Comparison of ENCODE assay signal across 27 mouse cellular contexts in the genomic region with DNA sequence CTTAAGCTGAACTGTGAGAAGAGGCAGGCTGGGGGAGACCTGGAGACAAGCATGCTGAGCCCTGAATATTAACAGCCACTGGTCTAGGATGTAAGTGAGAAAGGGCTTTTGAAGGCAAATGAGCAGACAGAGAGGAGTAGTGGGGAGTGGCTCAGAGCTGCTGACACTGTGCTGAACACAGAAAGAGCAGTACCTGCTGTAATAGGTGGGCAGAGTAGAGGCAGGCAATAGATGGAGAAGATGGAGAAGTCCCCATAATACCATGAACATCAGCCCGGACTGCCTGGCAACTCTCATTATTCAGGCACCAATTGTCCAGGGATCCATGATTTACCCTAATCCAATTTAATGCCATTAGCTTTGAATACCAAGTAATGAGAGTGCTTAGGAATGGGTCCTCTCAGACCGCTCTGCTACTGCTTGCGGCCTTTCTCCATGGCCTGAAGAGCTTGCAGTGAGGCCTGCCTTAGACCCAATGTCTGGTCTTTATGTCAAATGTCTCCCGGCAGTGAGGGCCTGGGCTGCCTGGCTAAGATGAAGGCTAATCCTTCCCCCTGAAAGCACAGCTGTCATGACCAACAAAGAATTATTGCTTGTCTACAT.
DNase-seq lines count a peak whose midpoint lies in the region; ATAC-seq and TF ChIP-seq lines count a peak whose summit lies in the region.
"Had no signal": no experiment of that assay in that cellular context is flagged by ENCODE, and none has a peak within 500 bp of the region (broad histone marks: within the 10 kb centered on the region; RNA-seq: fewer than 3 reads in every experiment).

No protein-coding gene starts in this region.

- peak; percentile 52 for ATAC-seq in hindbrain, embryonic 16.5 days
- ATAC-seq in hindbrain, embryonic 12.5 days (ENCODE audit: low FRiP score) = no peak
- ATAC-seq in hindbrain, postnatal 0 days = peak; percentile 15; the same call in 1 of the 2 replicates
- ATAC-seq in midbrain, embryonic 13.5 days = peak; percentile 86
- ATAC-seq: forebrain, postnatal 0 days; intestine, embryonic 15.5 days had no signal

- TF ChIP-seq CTCF in hindbrain, postnatal 0 days (IDR thresholded peaks at IDR 0.05; ENCODE audit: low read depth) = no peak

- H3K4me3 ChIP-seq in hindbrain, embryonic 16.5 days (ENCODE audit: low read length) = no peak overlapping the region
- H3K4me3 ChIP-seq in hindbrain, embryonic 12.5 days = no peak overlapping the region
- H3K4me3 ChIP-seq in hindbrain, postnatal 0 days (ENCODE audit: low read length) = no peak overlapping the region
- no peak overlapping the region for H3K4me3 ChIP-seq in midbrain, embryonic 13.5 days (replicated peaks)
- H3K4me3 ChIP-seq: erythroblast, embryonic 14.5 days; forebrain, embryonic 12.5 days; heart, embryonic 13.5 days; hindbrain, embryonic 15.5 days; intestine, embryonic 15.5 days; layer of hippocampus, adult 2 months; limb, embryonic 13.5 days; lung, embryonic 15.5 days had no signal

- no peak for DNase-seq in hindbrain, postnatal 0 days (ENCODE audit: low spot score)
- peak; percentile 53 for DNase-seq in retina, postnatal 1 day
- DNase-seq in B cell, adult 2 months = no peak
- DNase-seq: adrenal gland, postnatal 10 days; cerebellum, adult 11-12 months; cerebellum, adult 9-11 months; forebrain, postnatal 0 days; heart, postnatal 10 days; kidney, adult 2 months; kidney, postnatal 36 days; right cerebral cortex, postnatal 4 days; thymus, adult 2 months; thymus, postnatal 4 days had no signal

- no peak overlapping the region for H3K4me2 ChIP-seq in hindbrain, embryonic 16.5 days (ENCODE audit: low read length)
- H3K4me2 ChIP-seq in hindbrain, embryonic 12.5 days (replicated peaks) = no peak overlapping the region
- H3K4me2 ChIP-seq in hindbrain, postnatal 0 days (ENCODE audit: low read depth, low read length) = no peak overlapping the region
- no peak overlapping the region for H3K4me2 ChIP-seq in midbrain, embryonic 13.5 days (replicated peaks)
- H3K4me2 ChIP-seq: forebrain, embryonic 12.5 days; heart, embryonic 13.5 days; hindbrain, embryonic 15.5 days; intestine, embryonic 15.5 days; limb, embryonic 13.5 days; liver, embryonic 11.5 days; lung, embryonic 15.5 days had no signal

- H3K27ac ChIP-seq in hindbrain, embryonic 16.5 days (ENCODE audit: low read depth, low read length) = no peak overlapping the region
- H3K27ac ChIP-seq in hindbrain, embryonic 12.5 days = no peak overlapping the region
- H3K27ac ChIP-seq in hindbrain, postnatal 0 days = no peak overlapping the region
- H3K27ac ChIP-seq in midbrain, embryonic 13.5 days = no peak overlapping the region
- H3K27ac ChIP-seq: forebrain, embryonic 12.5 days; heart, embryonic 13.5 days; hindbrain, embryonic 15.5 days; intestine, embryonic 15.5 days; layer of hippocampus, adult 2 months; limb, embryonic 13.5 days; lung, embryonic 15.5 days; stomach, postnatal 0 days had no signal

- 48% methylated on average over 4 of the region's 4 CpGs for WGBS in hindbrain, embryonic 16.5 days
- WGBS in hindbrain, embryonic 12.5 days = 72% methylated on average over 4 of the region's 4 CpGs
- 53% methylated on average over 4 of the region's 4 CpGs for WGBS in hindbrain, postnatal 0 days
- 8% methylated on average over 4 of the region's 4 CpGs for WGBS in midbrain, embryonic 13.5 days

- H3K36me3 ChIP-seq in hindbrain, embryonic 16.5 days (ENCODE audit: control insufficient read depth, insufficient read depth, low read length) = no peaks in the 10 kb centered on the region
- no peaks in the 10 kb centered on the region for H3K36me3 ChIP-seq in hindbrain, embryonic 12.5 days
- no peaks in the 10 kb centered on the region for H3K36me3 ChIP-seq in hindbrain, postnatal 0 days (ENCODE audit: insufficient read depth, low read length)
- no peaks in the 10 kb centered on the region for H3K36me3 ChIP-seq in midbrain, embryonic 13.5 days
- H3K36me3 ChIP-seq: forebrain, embryonic 12.5 days; heart, embryonic 13.5 days; hindbrain, embryonic 15.5 days; intestine, embryonic 15.5 days; limb, embryonic 13.5 days; lung, embryonic 15.5 days had no signal

- H3K9ac ChIP-seq in hindbrain, embryonic 16.5 days (ENCODE audit: low read depth, low read length) = no peak overlapping the region
- H3K9ac ChIP-seq in hindbrain, embryonic 12.5 days = no peak overlapping the region
- no peak overlapping the region for H3K9ac ChIP-seq in hindbrain, postnatal 0 days (replicated peaks; ENCODE audit: low read length)
- no peak overlapping the region for H3K9ac ChIP-seq in midbrain, embryonic 13.5 days (replicated peaks)
- H3K9ac ChIP-seq: forebrain, embryonic 12.5 days; forebrain, postnatal 0 days; heart, embryonic 13.5 days; hindbrain, embryonic 15.5 days; intestine, embryonic 15.5 days; limb, embryonic 13.5 days; lung, embryonic 15.5 days had no signal

- no peaks in the 10 kb centered on the region for H3K27me3 ChIP-seq in hindbrain, embryonic 16.5 days (replicated peaks; ENCODE audit: control insufficient read depth, insufficient read depth, low read length)
- H3K27me3 ChIP-seq in hindbrain, embryonic 12.5 days = no peaks in the 10 kb centered on the region
- no peaks in the 10 kb centered on the region for H3K27me3 ChIP-seq in hindbrain, postnatal 0 days (ENCODE audit: insufficient read depth, low read length)
- peaks cover 78% of the 10 kb centered on the region for H3K27me3 ChIP-seq in midbrain, embryonic 13.5 days
- H3K27me3 ChIP-seq: CH12.LX; hindbrain, embryonic 15.5 days; intestine, embryonic 15.5 days; lung, embryonic 15.5 days had no signal

- no peaks in the 10 kb centered on the region for H3K4me1 ChIP-seq in hindbrain, embryonic 16.5 days (ENCODE audit: control insufficient read depth, insufficient read depth, low read depth, low read length)
- no peaks in the 10 kb centered on the region for H3K4me1 ChIP-seq in hindbrain, embryonic 12.5 days
- H3K4me1 ChIP-seq in hindbrain, postnatal 0 days (ENCODE audit: insufficient read depth, low read length) = 0 out of 2 replicates have a peak, but pooled peaks cover 2% of the 10 kb centered on the region
- H3K4me1 ChIP-seq in midbrain, embryonic 13.5 days (replicated peaks) = peaks cover 25% of the 10 kb centered on the region
- H3K4me1 ChIP-seq: intestine, embryonic 15.5 days; limb, embryonic 13.5 days; lung, embryonic 15.5 days had no signal

- no peaks in the 10 kb centered on the region for H3K9me3 ChIP-seq in hindbrain, embryonic 16.5 days (ENCODE audit: control insufficient read depth, low read length)
- no peaks in the 10 kb centered on the region for H3K9me3 ChIP-seq in hindbrain, embryonic 12.5 days (replicated peaks)
- H3K9me3 ChIP-seq in hindbrain, postnatal 0 days (ENCODE audit: low read length) = no peaks in the 10 kb centered on the region
- H3K9me3 ChIP-seq in midbrain, embryonic 13.5 days = no peaks in the 10 kb centered on the region
- H3K9me3 ChIP-seq: forebrain, embryonic 12.5 days; heart, embryonic 13.5 days; hindbrain, embryonic 15.5 days; intestine, embryonic 15.5 days; limb, embryonic 13.5 days; lung, embryonic 15.5 days had no signal
